Mouse (Mus musculus) kidney, embryonic 15.5 days (tissue): ENCODE results near the gene Rars2. TPM values are rescaled to one million over a fixed set of nuclear protein-coding genes. Genes with fewer than 3 reads are reported as not detected.

Experiments used
- ATAC-seq: fragments of 200-750 bp; cut with Nextera tagmentation; replicated peaks from 2 replicates; pipeline ENCODE4 v1.8.0; 2017; ENCODE audit warnings: moderate TSS enrichment; ENCODE audit not compliant: low FRiP score
- H3K27ac ChIP-seq: fragments of 300-500 bp; sonication (generic); 2 replicates; pipeline ENCODE4 v1.5.1; 2015; ENCODE audit warnings: mild to moderate bottlenecking, inconsistent platforms
- H3K27me3 ChIP-seq: fragments of 300-500 bp; sonication (generic); 2 replicates; pipeline ENCODE4 v1.6.1; 2015; ENCODE audit warnings: inconsistent platforms
- H3K36me3 ChIP-seq: fragments of 300-500 bp; sonication (generic); 2 replicates; pipeline ENCODE4 v1.6.1; 2015; ENCODE audit warnings: inconsistent platforms
- H3K4me1 ChIP-seq: fragments of 300-500 bp; sonication (generic); 2 replicates; pipeline ENCODE4 v1.6.1; 2015; ENCODE audit warnings: inconsistent platforms
- H3K4me2 ChIP-seq: fragments of 300-500 bp; sonication (generic); 2 replicates; pipeline ENCODE4 v1.6.1; 2015; ENCODE audit warnings: moderate library complexity, mild to moderate bottlenecking, inconsistent platforms
- H3K4me3 ChIP-seq: fragments of 300-500 bp; sonication (generic); replicated peaks from 2 replicates; pipeline ENCODE4 v1.5.1; 2015; ENCODE audit warnings: mild to moderate bottlenecking, inconsistent platforms
- H3K9ac ChIP-seq: fragments of 300-500 bp; sonication (generic); 2 replicates; pipeline ENCODE4 v1.6.1; 2015; ENCODE audit warnings: mild to moderate bottlenecking, inconsistent platforms
- H3K9me3 ChIP-seq: fragments of 300-500 bp; sonication (generic); replicated peaks from 2 replicates; pipeline ENCODE4 v1.6.1; 2016; ENCODE audit warnings: inconsistent platforms
- WGBS: fragments of 180-500 bp; shearing (Covaris S2); methylation state at CpG from one replicate; pipeline ENCODE4 v1.1.7; 2015; ENCODE audit warnings: mixed read lengths; 5-methylcytosine and 5-hydroxymethylcytosine counted together
- polyA plus RNA-seq: library from polyadenylated mRNA; unstranded; fragments of >200 nt; fragmentation: Nextera tagmentation; extraction: Ambion mirVana; gene quantifications from 2 replicates; pipeline ENCODE4 v1.2.1, GENCODE M21; 2015

Rars2 gene
- polyA plus RNA-seq, 1 experiment from 2014 or later, result 71.5 TPM

- WGBS, result 44% methylated on average over 6 of the region's 6 CpGs
- H3K27ac ChIP-seq, result no peak overlapping the region; the same call in 1 of the 2 replicates
Observed at GRCm38 (mm10) chr4:34613571-34614145, 1.1 kb upstream of the Rars2 start.

GRCm38 (mm10) chr4:34615303-34615702 lies 546 bp downstream of the Rars2 start:
- H3K27ac ChIP-seq, result peak overlapping the region; percentile 96
- ATAC-seq, result peak; percentile 40; the same call in 1 of the 2 replicates
- H3K27me3 ChIP-seq, result no peaks in the 10 kb centered on the region
- H3K36me3 ChIP-seq, result peaks cover 5% of the 10 kb centered on the region; the same call in 1 of the 2 replicates
- under 1% methylated on average over 13 of the region's 13 CpGs for WGBS
- H3K4me3 ChIP-seq, result peak overlapping the region; percentile 89
- H3K4me1 ChIP-seq, result peaks cover 26% of the 10 kb centered on the region
- no peaks in the 10 kb centered on the region for H3K9me3 ChIP-seq
- H3K9ac ChIP-seq, result peak overlapping the region; percentile 85
- peak overlapping the region; percentile 81 for H3K4me2 ChIP-seq

More at GRCm38 (mm10) chr4:34613571-34614145, 1.1 kb upstream of the Rars2 start:
- peak overlapping the region; percentile 81 for H3K4me2 ChIP-seq
- H3K9ac ChIP-seq, result peak overlapping the region; percentile 85
- H3K27me3 ChIP-seq, result no peaks in the 10 kb centered on the region
- peaks cover 26% of the 10 kb centered on the region for H3K4me1 ChIP-seq
- H3K36me3 ChIP-seq, result peaks cover 12% of the 10 kb centered on the region
- no peaks in the 10 kb centered on the region for H3K9me3 ChIP-seq
- peak overlapping the region; percentile 89 for H3K4me3 ChIP-seq
- ATAC-seq, result no peak

- WGBS, result 56% methylated on average over 8 of the region's 8 CpGs
- Histone ChIP-seq H3K4me2 (peak overlapping the region; percentile 81), H3K4me3 (peak overlapping the region; percentile 89), H3K36me3 (peaks cover 5% of the 10 kb centered on the region; the same call in 1 of the 2 replicates), H3K27me3 (no peaks in the 10 kb centered on the region), H3K4me1 (peaks cover 26% of the 10 kb centered on the region), H3K27ac (peak overlapping the region; percentile 96; the same call in 1 of the 2 replicates), H3K9ac (peak overlapping the region; percentile 85), H3K9me3 (no peaks in the 10 kb centered on the region)
- ATAC-seq, result no peak
Observed at GRCm38 (mm10) chr4:34616146-34616545, 1.4 kb downstream of the Rars2 start.

GRCm38 (mm10) chr4:34625556-34625955 lies 10.8 kb downstream of the Rars2 start:
- WGBS, result 84% methylated on average over 4 of the region's 4 CpGs
- peaks cover 67% of the 10 kb centered on the region for H3K36me3 ChIP-seq
- no peak overlapping the region for H3K4me2 ChIP-seq
- no peak overlapping the region for H3K9ac ChIP-seq
- H3K4me1 ChIP-seq, result no peaks in the 10 kb centered on the region
- H3K9me3 ChIP-seq, result no peaks in the 10 kb centered on the region
- no peak overlapping the region for H3K4me3 ChIP-seq
- H3K27ac ChIP-seq, result no peak overlapping the region
- no peak for ATAC-seq
- H3K27me3 ChIP-seq, result no peaks in the 10 kb centered on the region

- no peak overlapping the region for H3K4me3 ChIP-seq
- H3K9me3 ChIP-seq, result no peaks in the 10 kb centered on the region
- no peak overlapping the region for H3K9ac ChIP-seq
- no peak for ATAC-seq
- H3K4me2 ChIP-seq, result no peak overlapping the region
- peaks cover 74% of the 10 kb centered on the region for H3K36me3 ChIP-seq
- WGBS, result 81% methylated on average over 6 of the region's 6 CpGs
- no peaks in the 10 kb centered on the region for H3K27me3 ChIP-seq
- no peak overlapping the region for H3K27ac ChIP-seq
- H3K4me1 ChIP-seq, result no peaks in the 10 kb centered on the region
Observed at GRCm38 (mm10) chr4:34626401-34626800, 11.6 kb downstream of the Rars2 start.

GRCm38 (mm10) chr4:34629956-34630355 lies 15.2 kb downstream of the Rars2 start:
- Histone ChIP-seq H3K27me3 (no peaks in the 10 kb centered on the region), H3K27ac (no peak overlapping the region), H3K36me3 (peaks cover 74% of the 10 kb centered on the region), H3K4me3 (no peak overlapping the region), H3K4me2 (no peak overlapping the region), H3K9ac (no peak overlapping the region), H3K9me3 (no peaks in the 10 kb centered on the region), H3K4me1 (no peaks in the 10 kb centered on the region)
- ATAC-seq, result no peak
- 85% methylated on average over 1 of the region's 1 CpGs for WGBS

- no peaks in the 10 kb centered on the region for H3K4me1 ChIP-seq
- WGBS, result 64% methylated on average over 7 of the region's 7 CpGs
- peak; percentile 63; the same call in 1 of the 2 replicates for ATAC-seq
- no peak overlapping the region for H3K9ac ChIP-seq
- H3K27ac ChIP-seq, result no peak overlapping the region
- H3K4me2 ChIP-seq, result no peak overlapping the region
- no peaks in the 10 kb centered on the region for H3K9me3 ChIP-seq
- H3K4me3 ChIP-seq, result no peak overlapping the region
- no peaks in the 10 kb centered on the region for H3K27me3 ChIP-seq
- peaks cover 55% of the 10 kb centered on the region for H3K36me3 ChIP-seq
Observed at GRCm38 (mm10) chr4:34634129-34634528, 19.4 kb downstream of the Rars2 start.

- 78% methylated on average over 5 of the region's 5 CpGs for WGBS
- ATAC-seq, result no peak
- Histone ChIP-seq H3K27ac (no peak overlapping the region), H3K4me1 (no peaks in the 10 kb centered on the region), H3K4me3 (no peak overlapping the region), H3K4me2 (no peak overlapping the region), H3K9me3 (no peaks in the 10 kb centered on the region), H3K27me3 (no peaks in the 10 kb centered on the region), H3K9ac (no peak overlapping the region), H3K36me3 (peaks cover 60% of the 10 kb centered on the region)
Observed at GRCm38 (mm10) chr4:34636036-34636435, 21.3 kb downstream of the Rars2 start.

- Histone ChIP-seq H3K36me3 (peaks cover 60% of the 10 kb centered on the region), H3K9ac (no peak overlapping the region), H3K27me3 (no peaks in the 10 kb centered on the region), H3K4me3 (no peak overlapping the region), H3K27ac (no peak overlapping the region), H3K9me3 (no peaks in the 10 kb centered on the region), H3K4me2 (no peak overlapping the region), H3K4me1 (no peaks in the 10 kb centered on the region)
- WGBS, result 73% methylated on average over 7 of the region's 7 CpGs
- no peak for ATAC-seq
Observed at GRCm38 (mm10) chr4:34637386-34637785, 22.6 kb downstream of the Rars2 start.

GRCm38 (mm10) chr4:34637851-34638250 lies 23.1 kb downstream of the Rars2 start:
- H3K27ac ChIP-seq, result no peak overlapping the region
- H3K9me3 ChIP-seq, result no peaks in the 10 kb centered on the region
- H3K27me3 ChIP-seq, result no peaks in the 10 kb centered on the region
- no peak overlapping the region for H3K4me3 ChIP-seq
- peaks cover 60% of the 10 kb centered on the region for H3K36me3 ChIP-seq
- ATAC-seq, result no peak
- H3K9ac ChIP-seq, result no peak overlapping the region
- no peaks in the 10 kb centered on the region for H3K4me1 ChIP-seq
- no peak overlapping the region for H3K4me2 ChIP-seq
- 88% methylated on average over 4 of the region's 4 CpGs for WGBS

- Histone ChIP-seq H3K4me3 (no peak overlapping the region), H3K4me1 (no peaks in the 10 kb centered on the region), H3K36me3 (peaks cover 51% of the 10 kb centered on the region), H3K27ac (no peak overlapping the region; the same call in 1 of the 2 replicates), H3K4me2 (no peak overlapping the region), H3K9ac (no peak overlapping the region), H3K9me3 (no peaks in the 10 kb centered on the region), H3K27me3 (no peaks in the 10 kb centered on the region)
- 50% methylated on average over 5 of the region's 5 CpGs for WGBS
- peak; percentile 54; the same call in 1 of the 2 replicates for ATAC-seq
Observed at GRCm38 (mm10) chr4:34639745-34640364, 25.1 kb downstream of the Rars2 start.

GRCm38 (mm10) chr4:34640731-34641130 lies 26.0 kb downstream of the Rars2 start:
- 90% methylated on average over 3 of the region's 3 CpGs for WGBS
- no peak overlapping the region for H3K9ac ChIP-seq
- H3K9me3 ChIP-seq, result no peaks in the 10 kb centered on the region
- no peak overlapping the region for H3K27ac ChIP-seq
- no peak for ATAC-seq
- H3K36me3 ChIP-seq, result peaks cover 49% of the 10 kb centered on the region
- no peak overlapping the region for H3K4me3 ChIP-seq
- H3K27me3 ChIP-seq, result no peaks in the 10 kb centered on the region
- H3K4me2 ChIP-seq, result no peak overlapping the region
- H3K4me1 ChIP-seq, result no peaks in the 10 kb centered on the region
